ENCODE assay signal across 19 mouse cellular contexts in genomic region chr2:121214491-121214890, GRCm38 (mm10). TPM values are rescaled to one million over a fixed set of nuclear protein-coding genes. Genes with fewer than 3 reads are reported as not detected.
DNase-seq lines count a peak whose midpoint lies in the region; ATAC-seq and TF ChIP-seq lines count a peak whose summit lies in the region.
"Had no signal": no experiment of that assay in that cellular context is flagged by ENCODE, and none has a peak within 500 bp of the region (broad histone marks: within the 10 kb centered on the region; RNA-seq: fewer than 3 reads in every experiment).

No protein-coding gene starts in this region.

- DNase-seq in cerebellum, adult 18-20 months: peak; percentile 11 to 17
- DNase-seq in cerebellum, adult 9-10 months: no peak
- peak; percentile 38 for DNase-seq in kidney, adult 18-20 months
- peak; percentile 3 for DNase-seq in ovary, postnatal 14 days (ENCODE audit: low spot score)
- DNase-seq in ovary, postnatal 36 days (ENCODE audit: low spot score): no peak
- DNase-seq in kidney, postnatal 36 days: peak; percentile 62 to 75
- no peak for DNase-seq in gastrocnemius, adult 2 months
- DNase-seq: B cell, adult 2 months; cerebellum, adult 9-11 months; forebrain, postnatal 0 days; gastrocnemius, postnatal 10 days; thymus, postnatal 25 days had no signal

- H3K36me3 ChIP-seq in kidney, embryonic 15.5 days: peaks cover 90% of the 10 kb centered on the region

- H3K4me2 ChIP-seq in kidney, embryonic 15.5 days: no peak overlapping the region
- H3K4me2 ChIP-seq: liver, embryonic 12.5 days; midbrain, embryonic 12.5 days; neural tube, embryonic 13.5 days had no signal

- H3K9ac ChIP-seq in kidney, embryonic 15.5 days: no peak overlapping the region
- H3K9ac ChIP-seq: forebrain, postnatal 0 days; liver, embryonic 12.5 days; midbrain, embryonic 12.5 days; neural tube, embryonic 13.5 days had no signal

- no peak for ATAC-seq in kidney, embryonic 15.5 days (replicated peaks; ENCODE audit: low FRiP score)
- ATAC-seq: forebrain, postnatal 0 days; liver, embryonic 12.5 days had no signal

- WGBS in kidney, embryonic 15.5 days: 78% methylated on average over 3 of the region's 3 CpGs

- H3K27me3 ChIP-seq in kidney, embryonic 15.5 days: no peaks in the 10 kb centered on the region
- H3K27me3 ChIP-seq: liver, embryonic 12.5 days; midbrain, embryonic 12.5 days; neural tube, embryonic 13.5 days had no signal

- no peak overlapping the region for H3K4me3 ChIP-seq in kidney, embryonic 15.5 days (replicated peaks)
- no peak overlapping the region for H3K4me3 ChIP-seq in gastrocnemius, adult 2 months
- H3K4me3 ChIP-seq: hindbrain, embryonic 10.5 days; limb, embryonic 10.5 days; liver, embryonic 12.5 days; midbrain, embryonic 12.5 days; neural tube, embryonic 13.5 days had no signal

- H3K9me3 ChIP-seq in kidney, embryonic 15.5 days (replicated peaks): no peaks in the 10 kb centered on the region
- H3K9me3 ChIP-seq: hindbrain, embryonic 10.5 days; limb, embryonic 10.5 days; liver, embryonic 12.5 days; midbrain, embryonic 12.5 days; neural tube, embryonic 13.5 days had no signal

- intact Hi-C loops in gastrocnemius, adult 2 months (cut with DNase I): no loop called here

- H3K4me1 ChIP-seq in kidney, embryonic 15.5 days: no peaks in the 10 kb centered on the region
- H3K4me1 ChIP-seq: hindbrain, embryonic 10.5 days; limb, embryonic 10.5 days; liver, embryonic 12.5 days; midbrain, embryonic 12.5 days; neural tube, embryonic 13.5 days had no signal

- TF ChIP-seq CTCF in gastrocnemius, adult 2 months (IDR thresholded peaks at IDR 0.05): no peak

- no peak overlapping the region for H3K27ac ChIP-seq in kidney, embryonic 15.5 days
- H3K27ac ChIP-seq in gastrocnemius, adult 2 months: no peak overlapping the region
- H3K27ac ChIP-seq: hindbrain, embryonic 10.5 days; limb, embryonic 10.5 days; liver, embryonic 12.5 days; macrophage; midbrain, embryonic 12.5 days; neural tube, embryonic 13.5 days had no signal

RNA-seq across cellular contexts. Expression of gene Zscan29, which starts 43.6 kb away (rescaled TPM):
- 12.6 and 13.8 TPM in 2 replicates for polyA plus RNA-seq in kidney, embryonic 15.5 days (2015; fragmentation: Nextera tagmentation; extraction: Ambion mirVana)
- 1 to 10 TPM; 5.2 to 5.5 TPM for total RNA-seq in gastrocnemius, adult 2 months (2021)

RNA-seq across cellular contexts. Expression of gene Tubgcp4, which starts 44.0 kb away (rescaled TPM):
- 57.2 and 57.6 TPM in 2 replicates for polyA plus RNA-seq in kidney, embryonic 15.5 days (2015; fragmentation: Nextera tagmentation; extraction: Ambion mirVana)
- total RNA-seq in gastrocnemius, adult 2 months (2021): 10 to 100 TPM; 10.3 to 10.9 TPM

RNA-seq across cellular contexts. Expression of gene Trp53bp1, which starts 56.7 kb away (rescaled TPM):
- 72.9 and 73.7 TPM in 2 replicates for polyA plus RNA-seq in kidney, embryonic 15.5 days (2015; fragmentation: Nextera tagmentation; extraction: Ambion mirVana)
- total RNA-seq in gastrocnemius, adult 2 months (2021): 10 to 100 TPM; 15.9 to 16.0 TPM

Comparison
In these comparisons a context has a peak if more than half of its experiments do, and no peak if none do; other contexts are left out.
1. DNase-seq: peak in cerebellum, adult 18-20 months (2 of 2), kidney, adult 18-20 months (single experiment), ovary, postnatal 14 days (single experiment) and kidney, postnatal 36 days (2 of 2); none in cerebellum, adult 9-10 months (single experiment), ovary, postnatal 36 days (single experiment) and gastrocnemius, adult 2 months (single experiment).